33 mouse cellular contexts compared by ENCODE assay signal in the genomic region with DNA sequence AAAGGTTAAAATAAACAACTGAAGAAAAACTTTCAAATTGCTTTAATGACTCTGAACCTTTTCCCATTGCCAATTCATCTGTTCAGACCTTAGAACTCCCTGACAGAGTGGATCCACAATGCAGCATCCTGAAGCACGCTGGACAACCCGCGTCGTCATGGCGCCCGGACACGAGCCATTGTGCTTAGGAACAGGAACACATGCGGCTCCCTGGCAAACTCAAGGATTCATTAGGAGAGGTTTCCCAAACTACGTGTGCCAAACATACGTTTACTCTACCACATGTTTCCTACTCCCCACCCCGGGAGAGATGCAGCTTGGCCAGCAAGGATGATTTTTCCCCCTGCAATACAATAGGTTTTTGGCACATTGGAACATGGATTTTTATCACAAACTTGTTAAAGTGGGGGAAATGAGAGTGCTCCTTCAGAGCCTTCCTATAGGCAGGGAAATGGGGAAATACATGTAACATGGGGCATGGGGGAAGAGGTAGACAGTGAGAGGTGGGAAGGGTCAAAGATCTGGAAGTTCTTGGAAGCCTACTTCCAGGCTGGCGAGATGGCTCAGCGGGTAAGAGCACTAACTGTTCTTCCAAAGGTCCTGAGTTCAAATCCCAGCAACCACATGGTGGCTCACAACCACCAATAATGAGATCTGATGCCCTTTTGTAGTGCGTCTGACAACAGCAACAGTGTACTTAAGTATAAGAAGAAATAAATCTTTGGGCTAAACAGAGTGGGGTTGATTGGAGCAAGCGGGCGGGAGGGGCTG. TPM values are rescaled to one million over a fixed set of nuclear protein-coding genes. Genes with fewer than 3 reads are reported as not detected.
DNase-seq lines count a peak whose midpoint lies in the region; ATAC-seq and TF ChIP-seq lines count a peak whose summit lies in the region.
"Had no signal": no experiment of that assay in that cellular context is flagged by ENCODE, and none has a peak within 500 bp of the region (broad histone marks: within the 10 kb centered on the region; RNA-seq: fewer than 3 reads in every experiment).

No protein-coding gene starts in this region.

- no peak for ATAC-seq in cerebellum, adult (ENCODE audit: insufficient number of reproducible peaks, low FRiP score, low TSS enrichment)
- 0 out of 2 replicates have a peak, but pooled peaks have one; percentile 16 for ATAC-seq in forebrain, postnatal 0 days
- no peak for ATAC-seq in forebrain, embryonic 11.5 days (replicated peaks; ENCODE audit: low FRiP score)
- ATAC-seq in midbrain, embryonic 11.5 days (ENCODE audit: low FRiP score): no peak
- no peak for ATAC-seq in midbrain, embryonic 13.5 days
- ATAC-seq: intestine, embryonic 15.5 days; midbrain, embryonic 16.5 days had no signal

- no peak overlapping the region for H3K4me3 ChIP-seq in forebrain, postnatal 0 days (ENCODE audit: low read depth, low read length)
- no peak overlapping the region for H3K4me3 ChIP-seq in forebrain, embryonic 11.5 days (ENCODE audit: low read depth, low read length)
- no peak overlapping the region for H3K4me3 ChIP-seq in midbrain, embryonic 11.5 days (ENCODE audit: low read depth, low read length)
- H3K4me3 ChIP-seq in midbrain, embryonic 13.5 days (replicated peaks): no peak overlapping the region
- H3K4me3 ChIP-seq: embryonic facial prominence, embryonic 13.5 days; erythroblast, embryonic 14.5 days; intestine, embryonic 15.5 days; limb, embryonic 10.5 days; liver, embryonic 15.5 days; lung, embryonic 15.5 days; megakaryocyte, embryonic 14.5 days had no signal

- H3K9ac ChIP-seq in forebrain, postnatal 0 days: no peak overlapping the region
- no peak overlapping the region for H3K9ac ChIP-seq in forebrain, embryonic 11.5 days (ENCODE audit: low read length)
- no peak overlapping the region for H3K9ac ChIP-seq in midbrain, embryonic 11.5 days (ENCODE audit: low read length)
- H3K9ac ChIP-seq in midbrain, embryonic 13.5 days (replicated peaks): no peak overlapping the region
- H3K9ac ChIP-seq: embryonic facial prominence, embryonic 13.5 days; intestine, embryonic 15.5 days; liver, embryonic 15.5 days; lung, embryonic 15.5 days had no signal

- 73% methylated on average over 16 of the region's 16 CpGs for WGBS in forebrain, postnatal 0 days
- 93% methylated on average over 16 of the region's 16 CpGs for WGBS in forebrain, embryonic 11.5 days
- 88% methylated on average over 16 of the region's 16 CpGs for WGBS in midbrain, embryonic 11.5 days
- WGBS in midbrain, embryonic 13.5 days: 92% methylated on average over 16 of the region's 16 CpGs

- no peaks in the 10 kb centered on the region for H3K27me3 ChIP-seq in forebrain, postnatal 0 days (ENCODE audit: insufficient read depth, low read length)
- no peaks in the 10 kb centered on the region for H3K27me3 ChIP-seq in forebrain, embryonic 11.5 days (ENCODE audit: control insufficient read depth, insufficient read depth, low read length)
- no peaks in the 10 kb centered on the region for H3K27me3 ChIP-seq in midbrain, embryonic 11.5 days (ENCODE audit: control insufficient read depth, insufficient read depth, low read length)
- H3K27me3 ChIP-seq in midbrain, embryonic 13.5 days: no peaks in the 10 kb centered on the region
- H3K27me3 ChIP-seq: embryonic facial prominence, embryonic 13.5 days; intestine, embryonic 15.5 days; liver, embryonic 15.5 days; lung, embryonic 15.5 days; megakaryocyte, embryonic 14.5 days had no signal

- TF ChIP-seq CTCF in forebrain, postnatal 0 days (IDR thresholded peaks at IDR 0.05; ENCODE audit: low read depth): no peak

- H3K27ac ChIP-seq in forebrain, postnatal 0 days (ENCODE audit: low read depth, low read length): no peak overlapping the region
- no peak overlapping the region for H3K27ac ChIP-seq in forebrain, embryonic 11.5 days (ENCODE audit: low read depth, low read length)
- H3K27ac ChIP-seq in midbrain, embryonic 11.5 days (ENCODE audit: low read depth, low read length): no peak overlapping the region
- H3K27ac ChIP-seq in midbrain, embryonic 13.5 days: no peak overlapping the region
- H3K27ac ChIP-seq: embryonic facial prominence, embryonic 13.5 days; intestine, embryonic 15.5 days; limb, embryonic 10.5 days; liver, embryonic 15.5 days; lung, embryonic 15.5 days; stomach, postnatal 0 days had no signal

- DNase-seq in cerebellum, adult 9-10 months: peak; percentile 34
- no peak for DNase-seq in forebrain, postnatal 0 days
- DNase-seq in forebrain, embryonic 11.5 days (ENCODE audit: low spot score): no peak
- DNase-seq in midbrain, embryonic 11.5 days (ENCODE audit: low spot score, missing footprints): peak; percentile 67
- no peak for DNase-seq in ovary, adult 18-20 months (ENCODE audit: low spot score)
- DNase-seq: adrenal gland, adult 2 months; embryo, embryonic 11 days; kidney, adult 8-10 months; kidney, postnatal 10 days; liver; lung, postnatal 36 days; thymus, adult 2 months; thymus, postnatal 4 days had no signal

- peaks cover 24% of the 10 kb centered on the region for H3K36me3 ChIP-seq in forebrain, postnatal 0 days (ENCODE audit: insufficient read depth)
- peaks cover 4% of the 10 kb centered on the region; the same call in 1 of the 2 replicates for H3K36me3 ChIP-seq in forebrain, embryonic 11.5 days (ENCODE audit: control insufficient read depth, insufficient read depth, low read length)
- peaks cover 3% of the 10 kb centered on the region; the same call in 1 of the 2 replicates for H3K36me3 ChIP-seq in midbrain, embryonic 11.5 days (ENCODE audit: control insufficient read depth, insufficient read depth, low read length)
- peaks cover 24% of the 10 kb centered on the region for H3K36me3 ChIP-seq in midbrain, embryonic 13.5 days

- no peaks in the 10 kb centered on the region for H3K9me3 ChIP-seq in forebrain, postnatal 0 days (ENCODE audit: low read length)
- no peaks in the 10 kb centered on the region for H3K9me3 ChIP-seq in forebrain, embryonic 11.5 days (ENCODE audit: control insufficient read depth, low read length)
- no peaks in the 10 kb centered on the region for H3K9me3 ChIP-seq in midbrain, embryonic 11.5 days (ENCODE audit: control insufficient read depth, low read length)
- H3K9me3 ChIP-seq in midbrain, embryonic 13.5 days: no peaks in the 10 kb centered on the region
- H3K9me3 ChIP-seq: embryonic facial prominence, embryonic 13.5 days; intestine, embryonic 15.5 days; limb, embryonic 10.5 days; liver, embryonic 15.5 days; lung, embryonic 15.5 days had no signal

- H3K4me2 ChIP-seq in forebrain, postnatal 0 days (ENCODE audit: low read depth): no peak overlapping the region
- no peak overlapping the region for H3K4me2 ChIP-seq in forebrain, embryonic 11.5 days (ENCODE audit: low read depth, low read length, severe bottlenecking)
- H3K4me2 ChIP-seq in midbrain, embryonic 11.5 days: no peak overlapping the region
- H3K4me2 ChIP-seq in midbrain, embryonic 13.5 days (replicated peaks): no peak overlapping the region
- H3K4me2 ChIP-seq: embryonic facial prominence, embryonic 13.5 days; heart, embryonic 11.5 days; intestine, embryonic 15.5 days; liver, embryonic 15.5 days; lung, embryonic 15.5 days had no signal

- H3K4me1 ChIP-seq in forebrain, postnatal 0 days (ENCODE audit: insufficient read depth): no peaks in the 10 kb centered on the region
- no peaks in the 10 kb centered on the region for H3K4me1 ChIP-seq in forebrain, embryonic 11.5 days (replicated peaks; ENCODE audit: control insufficient read depth, insufficient read depth, low read length)
- no peaks in the 10 kb centered on the region for H3K4me1 ChIP-seq in midbrain, embryonic 11.5 days (ENCODE audit: control insufficient read depth, insufficient read depth, low read length)
- H3K4me1 ChIP-seq in midbrain, embryonic 13.5 days (replicated peaks): no peaks in the 10 kb centered on the region
- H3K4me1 ChIP-seq: embryonic facial prominence, embryonic 13.5 days; intestine, embryonic 15.5 days; liver, embryonic 15.5 days; lung, embryonic 15.5 days; megakaryocyte, embryonic 14.5 days had no signal

RNA-seq across cellular contexts. Expression of a gene that starts 15.6 kb away (rescaled TPM):
- total RNA-seq in forebrain, postnatal 0 days (2014; rRNA removed): not detected in 2 replicates
- not detected in 2 replicates for polyA plus RNA-seq in forebrain, postnatal 0 days (2015; fragmentation: Nextera tagmentation; extraction: Ambion mirVana)
- polyA plus RNA-seq in forebrain, embryonic 11.5 days (2014; fragmentation: Nextera tagmentation; extraction: Ambion mirVana): not detected in 2 replicates
- not detected in 2 replicates for polyA plus RNA-seq in midbrain, embryonic 11.5 days (2014; fragmentation: Nextera tagmentation; extraction: Ambion mirVana)
- not detected in 2 replicates for polyA plus RNA-seq in midbrain, embryonic 13.5 days (2015; fragmentation: Nextera tagmentation; extraction: Ambion mirVana)
- total RNA-seq: adrenal gland, adult 2 months; adrenal gland, postnatal 4 days; gastrocnemius, adult 8-10 months; granulocyte monocyte progenitor cell, adult 5-6 weeks; layer of hippocampus, postnatal 10 days; left cerebral cortex, adult 8-10 months had no signal
- polyA plus RNA-seq: adrenal gland, adult 2 months; embryonic facial prominence, embryonic 13.5 days; erythroblast, embryonic 14.5 days; frontal cortex, adult 2 months; heart, embryonic 11.5 days; heart, postnatal 0 days; hindbrain, embryonic 11.5 days; intestine, embryonic 15.5 days; limb, embryonic 10.5 days; liver, embryonic 15.5 days; lung, embryonic 15.5 days; midbrain, embryonic 16.5 days; stomach, postnatal 0 days; thymus, adult 2 months had no signal

Comparison
In these comparisons a context has a peak if more than half of its experiments do, and no peak if none do; other contexts are left out.
1. DNase-seq: peak in cerebellum, adult 9-10 months (single experiment) and midbrain, embryonic 11.5 days (single experiment); none in forebrain, postnatal 0 days (single experiment), forebrain, embryonic 11.5 days (single experiment) and ovary, adult 18-20 months (single experiment).